Mouse (Mus musculus): ENCODE results near the gene Cyp2w1. TPM values are rescaled to one million over a fixed set of nuclear protein-coding genes. Genes with fewer than 3 reads are reported as not detected.

Cyp2w1 gene
- polyA plus RNA-seq, 1 experiment from 2014 or later: 11.5 TPM

- no peaks in the 10 kb centered on the region for H3K27me3 ChIP-seq (replicated peaks; ENCODE audit: control insufficient read depth, insufficient read depth, low read length)
- H3K4me3 ChIP-seq (ENCODE audit: low read depth, low read length): peak overlapping the region; percentile 52
- no peaks in the 10 kb centered on the region for H3K9me3 ChIP-seq (ENCODE audit: control insufficient read depth, low read length)
- peak overlapping the region; percentile 57 for H3K9ac ChIP-seq (ENCODE audit: low read depth, low read length)
- peak; percentile 82 for ATAC-seq (ENCODE audit: low read depth)
- 2% methylated on average over 34 of the region's 73 CpGs for WGBS
- DNase-seq (ENCODE audit: low spot score): peak; percentile 95
- H3K27ac ChIP-seq (replicated peaks; ENCODE audit: low read depth, low read length): peak overlapping the region; percentile 77; the same call in 1 of the 2 replicates
- peak overlapping the region; percentile 67 for H3K4me2 ChIP-seq (ENCODE audit: low read depth, low read length)
- H3K36me3 ChIP-seq (ENCODE audit: control insufficient read depth, insufficient read depth, low read length): no peaks in the 10 kb centered on the region
- H3K4me1 ChIP-seq (ENCODE audit: control insufficient read depth, insufficient read depth, low read length): peaks cover 36% of the 10 kb centered on the region
Measured at GRCm38 (mm10) chr5:139380385-139381248, 28.2 kb downstream of the Cyp2w1 start.

DNA sequence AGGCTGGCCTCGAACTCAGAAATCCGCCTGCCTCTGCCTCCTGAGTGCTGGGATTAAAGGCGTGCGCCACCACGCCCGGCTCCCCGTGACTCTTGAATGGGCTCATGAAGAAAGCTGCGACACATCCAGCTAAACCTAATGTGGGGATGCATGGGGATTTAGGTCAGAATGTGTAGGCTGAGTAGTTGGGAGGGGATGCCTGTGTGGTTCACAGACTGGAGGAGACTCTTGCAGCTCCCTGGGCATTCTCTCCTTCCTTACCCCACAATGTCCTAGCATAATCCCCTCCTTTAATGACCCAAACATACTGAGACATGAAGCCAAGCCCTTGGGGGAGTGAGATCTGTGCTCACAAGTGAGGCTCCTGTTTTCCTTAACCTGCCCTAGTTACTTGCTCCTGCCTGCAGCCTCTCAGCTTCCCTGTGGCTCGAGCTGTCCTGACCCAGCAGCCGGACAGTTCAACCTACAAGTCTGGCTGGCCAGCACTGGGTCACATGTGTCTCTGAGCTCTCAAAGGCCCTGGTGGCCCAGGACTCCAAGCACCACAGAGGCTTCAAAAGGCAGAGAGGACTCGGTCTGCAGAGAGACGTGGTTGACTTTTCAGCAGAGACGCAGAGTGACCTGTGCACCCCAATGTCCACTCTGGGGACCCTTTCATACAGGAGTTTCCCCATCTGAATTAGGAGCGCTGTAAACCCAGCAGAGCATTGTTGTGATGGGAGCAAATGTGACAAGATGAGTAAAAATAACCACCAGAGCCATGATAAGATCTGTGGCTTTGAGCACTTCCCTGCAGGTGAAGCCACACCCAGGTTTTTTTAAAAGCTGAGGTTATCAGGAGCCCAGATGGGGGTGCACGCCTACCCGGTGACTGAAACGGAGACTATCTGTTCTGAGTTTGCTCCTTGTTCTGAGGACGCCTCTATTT lies 29.4 kb downstream of the Cyp2w1 start:
- H3K36me3 ChIP-seq (ENCODE audit: control insufficient read depth, insufficient read depth, low read length): no peaks in the 10 kb centered on the region
- peak overlapping the region; percentile 24; the same call in 1 of the 2 replicates for H3K4me2 ChIP-seq (ENCODE audit: low read depth, low read length)
- no peaks in the 10 kb centered on the region for H3K27me3 ChIP-seq (replicated peaks; ENCODE audit: control insufficient read depth, insufficient read depth, low read length)
- no peak for DNase-seq (ENCODE audit: low spot score)
- no peak for ATAC-seq (ENCODE audit: low read depth)
- peaks cover 36% of the 10 kb centered on the region for H3K4me1 ChIP-seq (ENCODE audit: control insufficient read depth, insufficient read depth, low read length)
- H3K9me3 ChIP-seq (ENCODE audit: control insufficient read depth, low read length): no peaks in the 10 kb centered on the region
- 86% methylated on average over 18 of the region's 18 CpGs for WGBS
- H3K27ac ChIP-seq (replicated peaks; ENCODE audit: low read depth, low read length): no peak overlapping the region
- no peak overlapping the region for H3K4me3 ChIP-seq (ENCODE audit: low read depth, low read length)
- no peak overlapping the region; the same call in 1 of the 2 replicates for H3K9ac ChIP-seq (ENCODE audit: low read depth, low read length)

DNA sequence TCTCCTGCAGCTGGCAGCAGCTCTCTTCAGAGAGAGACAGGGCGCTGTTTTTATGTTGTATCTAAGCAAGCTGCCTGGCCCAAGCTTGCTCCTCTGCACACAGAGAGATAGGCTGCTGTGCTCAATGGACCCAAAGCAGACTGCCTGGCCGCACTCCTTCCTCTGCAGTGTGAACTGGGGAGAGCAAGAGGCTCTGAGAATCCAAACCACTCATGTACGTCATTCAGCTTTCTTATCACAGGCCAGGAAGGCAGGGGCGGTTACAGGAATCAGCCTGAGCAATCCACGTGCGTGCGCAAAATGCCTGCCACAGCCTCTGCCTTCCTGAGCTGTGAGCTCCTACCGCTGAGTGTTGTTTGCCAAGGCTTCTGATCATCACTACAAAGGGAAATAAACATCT lies 30.3 kb downstream of the Cyp2w1 start:
- H3K9ac ChIP-seq (ENCODE audit: low read depth, low read length): no peak overlapping the region

GRCm38 (mm10) chr5:139383234-139383633 lies 30.8 kb downstream of the Cyp2w1 start:
- no peak overlapping the region for H3K4me3 ChIP-seq (ENCODE audit: low read depth, low read length)
- H3K27ac ChIP-seq (replicated peaks; ENCODE audit: low read depth, low read length): no peak overlapping the region
- WGBS: 85% methylated on average over 9 of the region's 9 CpGs
- no peaks in the 10 kb centered on the region for H3K27me3 ChIP-seq (replicated peaks; ENCODE audit: control insufficient read depth, insufficient read depth, low read length)
- ATAC-seq (ENCODE audit: low read depth) (no peak), DNase-seq (ENCODE audit: low spot score) (no peak)
- H3K9ac ChIP-seq (ENCODE audit: low read depth, low read length): no peak overlapping the region
- no peak overlapping the region for H3K4me2 ChIP-seq (ENCODE audit: low read depth, low read length)
- H3K36me3 ChIP-seq (ENCODE audit: control insufficient read depth, insufficient read depth, low read length): no peaks in the 10 kb centered on the region
- H3K4me1 ChIP-seq (ENCODE audit: control insufficient read depth, insufficient read depth, low read length): peaks cover 22% of the 10 kb centered on the region
- no peaks in the 10 kb centered on the region for H3K9me3 ChIP-seq (ENCODE audit: control insufficient read depth, low read length)

More for the DNA sequence above, 30.3 kb downstream of the Cyp2w1 start:
- WGBS: 76% methylated on average over 8 of the region's 8 CpGs
- DNase-seq (ENCODE audit: low spot score) (no peak), ATAC-seq (ENCODE audit: low read depth) (no peak)
- Histone ChIP-seq H3K36me3 (ENCODE audit: control insufficient read depth, insufficient read depth, low read length) (no peaks in the 10 kb centered on the region), H3K27ac (replicated peaks; ENCODE audit: low read depth, low read length) (no peak overlapping the region), H3K9me3 (ENCODE audit: control insufficient read depth, low read length) (no peaks in the 10 kb centered on the region), H3K4me1 (ENCODE audit: control insufficient read depth, insufficient read depth, low read length) (peaks cover 27% of the 10 kb centered on the region), H3K27me3 (replicated peaks; ENCODE audit: control insufficient read depth, insufficient read depth, low read length) (no peaks in the 10 kb centered on the region), H3K4me2 (ENCODE audit: low read depth, low read length) (peak overlapping the region; percentile 24; the same call in 1 of the 2 replicates), H3K4me3 (ENCODE audit: low read depth, low read length) (no peak overlapping the region)

GRCm38 (mm10) chr5:139384531-139384930 lies 32.1 kb downstream of the Cyp2w1 start:
- H3K27ac ChIP-seq (replicated peaks; ENCODE audit: low read depth, low read length): no peak overlapping the region
- no peaks in the 10 kb centered on the region for H3K36me3 ChIP-seq (ENCODE audit: control insufficient read depth, insufficient read depth, low read length)
- no peak overlapping the region for H3K4me3 ChIP-seq (ENCODE audit: low read depth, low read length)
- WGBS: 56% methylated on average over 10 of the region's 10 CpGs
- H3K4me2 ChIP-seq (ENCODE audit: low read depth, low read length): no peak overlapping the region
- no peaks in the 10 kb centered on the region for H3K27me3 ChIP-seq (replicated peaks; ENCODE audit: control insufficient read depth, insufficient read depth, low read length)
- no peaks in the 10 kb centered on the region for H3K9me3 ChIP-seq (ENCODE audit: control insufficient read depth, low read length)
- no peak for ATAC-seq (ENCODE audit: low read depth)
- peaks cover 17% of the 10 kb centered on the region for H3K4me1 ChIP-seq (ENCODE audit: control insufficient read depth, insufficient read depth, low read length)
- H3K9ac ChIP-seq (ENCODE audit: low read depth, low read length): no peak overlapping the region
- no peak for DNase-seq (ENCODE audit: low spot score)

GRCm38 (mm10) chr5:139386047-139386446 lies 33.6 kb downstream of the Cyp2w1 start:
- Histone ChIP-seq H3K9me3 (ENCODE audit: control insufficient read depth, low read length) (no peaks in the 10 kb centered on the region), H3K4me3 (ENCODE audit: low read depth, low read length) (no peak overlapping the region), H3K27ac (replicated peaks; ENCODE audit: low read depth, low read length) (no peak overlapping the region), H3K27me3 (replicated peaks; ENCODE audit: control insufficient read depth, insufficient read depth, low read length) (no peaks in the 10 kb centered on the region), H3K4me1 (ENCODE audit: control insufficient read depth, insufficient read depth, low read length) (peaks cover 15% of the 10 kb centered on the region), H3K9ac (ENCODE audit: low read depth, low read length) (no peak overlapping the region), H3K4me2 (ENCODE audit: low read depth, low read length) (no peak overlapping the region), H3K36me3 (ENCODE audit: control insufficient read depth, insufficient read depth, low read length) (no peaks in the 10 kb centered on the region)
- DNase-seq (ENCODE audit: low spot score) (no peak), ATAC-seq (ENCODE audit: low read depth) (no peak)
- WGBS: 95% methylated on average over 5 of the region's 5 CpGs

- H3K9me3 ChIP-seq (ENCODE audit: control insufficient read depth, low read length): no peaks in the 10 kb centered on the region
- WGBS: 83% methylated on average over 8 of the region's 10 CpGs
- DNase-seq (ENCODE audit: low spot score): no peak
Measured at GRCm38 (mm10) chr5:139387329-139388194, 35.1 kb downstream of the Cyp2w1 start.

GRCm38 (mm10) chr5:139388195-139388570 lies 35.8 kb downstream of the Cyp2w1 start:
- H3K4me2 ChIP-seq (ENCODE audit: low read depth, low read length): no peak overlapping the region
- no peak for DNase-seq (ENCODE audit: low spot score)

More at GRCm38 (mm10) chr5:139387329-139388194, 35.1 kb downstream of the Cyp2w1 start:
- Histone ChIP-seq H3K36me3 (ENCODE audit: control insufficient read depth, insufficient read depth, low read length) (0 out of 2 replicates have a peak, but pooled peaks cover 4% of the 10 kb centered on the region), H3K27ac (replicated peaks; ENCODE audit: low read depth, low read length) (peak overlapping the region; percentile 24; the same call in 1 of the 2 replicates), H3K27me3 (replicated peaks; ENCODE audit: control insufficient read depth, insufficient read depth, low read length) (no peaks in the 10 kb centered on the region), H3K4me1 (ENCODE audit: control insufficient read depth, insufficient read depth, low read length) (peaks cover 13% of the 10 kb centered on the region), H3K9ac (ENCODE audit: low read depth, low read length) (no peak overlapping the region), H3K4me3 (ENCODE audit: low read depth, low read length) (no peak overlapping the region), H3K4me2 (ENCODE audit: low read depth, low read length) (no peak overlapping the region)
- no peak for ATAC-seq (ENCODE audit: low read depth)

More at GRCm38 (mm10) chr5:139388195-139388570, 35.8 kb downstream of the Cyp2w1 start:
- 65% methylated on average over 4 of the region's 4 CpGs for WGBS
- H3K27ac ChIP-seq (replicated peaks; ENCODE audit: low read depth, low read length): peak overlapping the region; percentile 24; the same call in 1 of the 2 replicates
- no peak overlapping the region for H3K9ac ChIP-seq (ENCODE audit: low read depth, low read length)
- no peaks in the 10 kb centered on the region for H3K27me3 ChIP-seq (replicated peaks; ENCODE audit: control insufficient read depth, insufficient read depth, low read length)
- ATAC-seq (ENCODE audit: low read depth): no peak
- no peaks in the 10 kb centered on the region for H3K9me3 ChIP-seq (ENCODE audit: control insufficient read depth, low read length)
- H3K4me1 ChIP-seq (ENCODE audit: control insufficient read depth, insufficient read depth, low read length): peaks cover 13% of the 10 kb centered on the region
- no peak overlapping the region for H3K4me3 ChIP-seq (ENCODE audit: low read depth, low read length)
- 0 out of 2 replicates have a peak, but pooled peaks cover 4% of the 10 kb centered on the region for H3K36me3 ChIP-seq (ENCODE audit: control insufficient read depth, insufficient read depth, low read length)

All from embryonic facial prominence, embryonic 14.5 days (tissue).